ENCODE assay signal across 8 mouse cellular contexts in the genomic region with DNA sequence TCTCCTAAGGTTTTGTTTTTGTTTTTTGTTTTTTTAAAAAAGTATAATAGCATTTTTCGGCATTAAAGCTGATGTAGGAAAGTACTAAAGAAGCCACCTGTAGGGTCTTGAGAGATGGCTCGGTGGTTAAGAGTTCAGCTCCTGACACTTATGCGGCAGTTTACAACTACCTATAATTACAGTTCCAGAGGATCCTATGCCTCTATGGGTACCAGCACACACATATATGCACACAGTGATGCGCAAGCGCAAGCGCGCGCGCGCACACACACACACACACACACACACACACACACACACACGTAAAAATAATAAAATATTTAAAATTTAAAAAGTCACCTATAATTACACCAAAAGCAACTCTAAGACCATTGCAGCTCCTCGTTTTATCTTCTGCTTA. TPM values are rescaled to one million over a fixed set of nuclear protein-coding genes. Genes with fewer than 3 reads are reported as not detected.
DNase-seq lines count a peak whose midpoint lies in the region; ATAC-seq lines count a peak whose summit lies in the region.

No protein-coding gene starts in this region.

- peak overlapping the region; percentile 80 for H3K9ac ChIP-seq in lung, embryonic 16.5 days (ENCODE audit: low read length)
- 0 out of 2 replicates have a peak overlapping the region, but pooled peaks have one; percentile 42 for H3K9ac ChIP-seq in limb, embryonic 15.5 days
- no peak overlapping the region for H3K9ac ChIP-seq in stomach, embryonic 14.5 days (replicated peaks; ENCODE audit: low read depth, low read length)

- H3K27ac ChIP-seq in lung, embryonic 16.5 days (ENCODE audit: low read length) = no peak overlapping the region
- H3K27ac ChIP-seq in limb, embryonic 15.5 days = no peak overlapping the region
- no peak overlapping the region for H3K27ac ChIP-seq in stomach, embryonic 14.5 days (ENCODE audit: low read length)

- DNase-seq in lung, postnatal 25 days (ENCODE audit: low spot score) = no peak
- DNase-seq in right cerebral cortex, postnatal 10 days (ENCODE audit: low spot score in 2 of 2) = no peak
- DNase-seq in frontal cortex, postnatal 14 days (ENCODE audit: low spot score in 2 of 2) = no peak
- no peak for DNase-seq in left cerebral cortex, adult 18-20 months (ENCODE audit: low spot score in 2 of 2)

- peaks cover 2% of the 10 kb centered on the region; the same call in 1 of the 2 replicates for H3K4me1 ChIP-seq in lung, embryonic 16.5 days (replicated peaks; ENCODE audit: control insufficient read depth, insufficient read depth, low read length)
- H3K4me1 ChIP-seq in erythroblast, embryonic 14.5 days (ENCODE audit: control insufficient read depth) = peaks cover 15% of the 10 kb centered on the region
- H3K4me1 ChIP-seq in limb, embryonic 15.5 days = no peaks in the 10 kb centered on the region; the same call in 1 of the 2 replicates
- no peaks in the 10 kb centered on the region for H3K4me1 ChIP-seq in stomach, embryonic 14.5 days (ENCODE audit: control insufficient read depth, insufficient read depth, low read length)

- H3K4me3 ChIP-seq in lung, embryonic 16.5 days (ENCODE audit: low read length) = peak overlapping the region; percentile 82
- H3K4me3 ChIP-seq in erythroblast, embryonic 14.5 days (replicated peaks) = peak overlapping the region; percentile 83
- H3K4me3 ChIP-seq in limb, embryonic 15.5 days = peak overlapping the region; percentile 52
- peak overlapping the region; percentile 55 for H3K4me3 ChIP-seq in stomach, embryonic 14.5 days (ENCODE audit: low read depth, low read length)

- H3K36me3 ChIP-seq in lung, embryonic 16.5 days (ENCODE audit: control insufficient read depth, insufficient read depth, low read length) = no peaks in the 10 kb centered on the region
- peaks cover 6% of the 10 kb centered on the region for H3K36me3 ChIP-seq in erythroblast, embryonic 14.5 days (ENCODE audit: control insufficient read depth)
- H3K36me3 ChIP-seq in limb, embryonic 15.5 days = no peaks in the 10 kb centered on the region
- no peaks in the 10 kb centered on the region for H3K36me3 ChIP-seq in stomach, embryonic 14.5 days (ENCODE audit: control insufficient read depth, insufficient read depth, low read length)

- H3K27me3 ChIP-seq in lung, embryonic 16.5 days (ENCODE audit: control insufficient read depth, insufficient read depth, low read depth, low read length) = no peaks in the 10 kb centered on the region
- no peaks in the 10 kb centered on the region for H3K27me3 ChIP-seq in erythroblast, embryonic 14.5 days (ENCODE audit: control insufficient read depth)
- no peaks in the 10 kb centered on the region for H3K27me3 ChIP-seq in limb, embryonic 15.5 days
- no peaks in the 10 kb centered on the region for H3K27me3 ChIP-seq in stomach, embryonic 14.5 days (ENCODE audit: control insufficient read depth, insufficient read depth, low read length)

- ATAC-seq in lung, embryonic 16.5 days (ENCODE audit: low read depth) = no peak
- no peak for ATAC-seq in limb, embryonic 15.5 days (ENCODE audit: insufficient number of reproducible peaks, low FRiP score, low TSS enrichment, low read depth)
- ATAC-seq in stomach, embryonic 14.5 days (ENCODE audit: insufficient number of reproducible peaks, insufficient read depth, low FRiP score, low read depth) = no peak

- H3K9me3 ChIP-seq in lung, embryonic 16.5 days (ENCODE audit: control insufficient read depth, low read length) = no peaks in the 10 kb centered on the region
- no peaks in the 10 kb centered on the region for H3K9me3 ChIP-seq in erythroblast, embryonic 14.5 days (ENCODE audit: control insufficient read depth, low read length)
- H3K9me3 ChIP-seq in limb, embryonic 15.5 days = no peaks in the 10 kb centered on the region
- H3K9me3 ChIP-seq in stomach, embryonic 14.5 days (ENCODE audit: control insufficient read depth, low read depth, low read length) = no peaks in the 10 kb centered on the region

- 81% methylated on average over 12 of the region's 12 CpGs for WGBS in lung, embryonic 16.5 days
- 84% methylated on average over 12 of the region's 12 CpGs for WGBS in limb, embryonic 15.5 days
- WGBS in stomach, embryonic 14.5 days = 87% methylated on average over 12 of the region's 12 CpGs

- peak overlapping the region; percentile 92 for H3K4me2 ChIP-seq in lung, embryonic 16.5 days (ENCODE audit: low read depth, low read length)
- H3K4me2 ChIP-seq in limb, embryonic 15.5 days = peak overlapping the region; percentile 79
- peak overlapping the region; percentile 83 for H3K4me2 ChIP-seq in stomach, embryonic 14.5 days (replicated peaks; ENCODE audit: low read depth, low read length)

RNA-seq across cellular contexts. Expression of a gene that starts 0.8 kb away (rescaled TPM):
- polyA plus RNA-seq in lung, embryonic 16.5 days (2015; fragmentation: Nextera tagmentation; extraction: Ambion mirVana) = 3.8 and 4.4 TPM in 2 replicates
- polyA plus RNA-seq in erythroblast, embryonic 14.5 days (2012) = 0.97 and 2.0 TPM in 2 replicates
- 3.0 and 3.8 TPM in 2 replicates for polyA plus RNA-seq in limb, embryonic 15.5 days (2015; fragmentation: Nextera tagmentation; extraction: Ambion mirVana)
- 3.2 and 4.1 TPM in 2 replicates for polyA plus RNA-seq in stomach, embryonic 14.5 days (2014; fragmentation: Nextera tagmentation; extraction: Ambion mirVana)
- 10 to 100 TPM; 12.7 to 16.4 TPM for total RNA-seq in left cerebral cortex, adult 18-20 months (2021)

RNA-seq across cellular contexts. Expression of a gene that starts 46.3 kb away (rescaled TPM):
- 7.6 and 9.4 TPM in 2 replicates for polyA plus RNA-seq in lung, embryonic 16.5 days (2015; fragmentation: Nextera tagmentation; extraction: Ambion mirVana)
- not detected in 2 replicates for polyA plus RNA-seq in erythroblast, embryonic 14.5 days (2012)
- 3.2 and 4.5 TPM in 2 replicates for polyA plus RNA-seq in limb, embryonic 15.5 days (2015; fragmentation: Nextera tagmentation; extraction: Ambion mirVana)
- 4.7 and 6.5 TPM in 2 replicates for polyA plus RNA-seq in stomach, embryonic 14.5 days (2014; fragmentation: Nextera tagmentation; extraction: Ambion mirVana)
- total RNA-seq in left cerebral cortex, adult 18-20 months (2021) = 10 to 100 TPM; 89.7 to 90.4 TPM
